Mouse (Mus musculus) lung, adult 2 months (tissue): Measurements from ENCODE around the gene Olfr462. TPM values are rescaled to one million over a fixed set of nuclear protein-coding genes. Genes with fewer than 3 reads are reported as not detected.

ENCODE experiments used
- DNase-seq: peaks from one replicate; pipeline ENCODE4 v3.0.0; 2022
- H3K4me1 ChIP-seq: fragments of 200-500 bp; 2 replicates; pipeline ENCODE4 v1.6.1; 2011; ENCODE audit warnings: low read length; ENCODE audit not compliant: control insufficient read depth, insufficient read depth
- H3K4me3 ChIP-seq: fragments of 200-500 bp; replicated peaks from 2 replicates; pipeline ENCODE3; 2011; ENCODE audit warnings: low read depth, mild to moderate bottlenecking, control low read depth, low read length; ENCODE audit errors: extremely low read depth
- CTCF ChIP-seq: fragments of 200-500 bp; IDR thresholded peaks from 2 replicates; pipeline ENCODE4 v1.5.1; 2011; ENCODE audit warnings: mild to moderate bottlenecking, low read length, control low read depth; ENCODE audit not compliant: insufficient read depth
- POLR2A ChIP-seq: fragments of 200-500 bp; IDR thresholded peaks from 2 replicates; pipeline ENCODE4 v1.6.1; 2011; ENCODE audit warnings: low read depth, mild to moderate bottlenecking, control low read depth, low read length, borderline replicate concordance; ENCODE audit errors: extremely low read depth
- WGBS: fragments of 180-500 bp; shearing (Covaris S2); methylation state at CpG from one replicate; pipeline ENCODE4 v1.1.7; 2018; 5-methylcytosine and 5-hydroxymethylcytosine counted together
- polyA plus RNA-seq: library from polyadenylated mRNA; depleted of rRNA; stranded (reverse); fragments of >200 nt; gene quantifications from 2 replicates; pipeline ENCODE4 v1.2.3, GENCODE M21; 2012; rRNA removed

Gene Olfr462
- not detected in 2 replicates for polyA plus RNA-seq

DNA sequence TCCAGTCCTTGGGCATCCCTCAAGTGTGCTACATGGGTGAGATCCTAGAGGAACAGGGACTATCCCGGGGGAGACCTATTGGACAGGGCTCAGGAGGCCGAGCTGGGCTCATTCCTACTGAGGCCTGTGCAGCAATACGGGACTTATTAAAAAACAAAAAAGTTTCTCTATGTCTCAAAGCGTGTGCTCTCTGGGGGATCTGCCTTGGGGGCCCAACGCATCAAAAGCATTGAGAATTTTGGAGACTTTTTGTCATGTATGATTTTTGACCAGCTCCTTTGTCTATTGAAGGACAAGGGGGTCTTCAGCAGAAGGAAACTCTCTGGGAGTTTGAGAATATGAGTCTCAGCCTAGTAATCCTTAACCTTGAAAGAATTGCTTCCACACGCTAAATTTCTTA, at the start of gene Olfr462:
Olfr462 (minus strand) TSS at position 101 of the 400 bp plus-strand sequence.
- no peak within 1 kb of the TSS for H3K4me3 ChIP-seq
- TF ChIP-seq CTCF = no peak
- no peak for TF ChIP-seq POLR2A
- WGBS = 91% methylated on average over 6 of the region's 6 CpGs
- no peak for DNase-seq
- no peaks in the 10 kb centered on the region for H3K4me1 ChIP-seq

DNA sequence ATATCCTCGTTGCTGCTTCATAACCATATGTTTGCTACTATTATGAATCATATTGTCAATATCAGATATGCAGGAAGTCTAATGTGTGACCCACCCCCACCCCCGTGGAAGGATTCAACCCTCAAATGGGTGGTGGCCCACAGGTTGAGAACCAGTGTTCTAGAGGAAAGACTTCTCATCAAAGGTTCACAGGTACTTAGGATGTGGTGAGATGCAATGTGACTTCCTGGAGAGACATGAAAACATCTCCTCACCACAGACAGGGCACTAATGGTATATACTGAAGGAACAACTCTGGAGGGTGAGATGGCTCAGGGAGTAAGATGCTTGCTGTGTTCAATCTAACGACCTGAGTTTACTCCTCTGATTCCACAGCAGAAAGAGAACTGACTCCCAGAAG, 43.4 kb upstream of the Olfr462 start:
- TF ChIP-seq CTCF (no peak), POLR2A (no peak)
- Histone ChIP-seq H3K4me1 (no peaks in the 10 kb centered on the region), H3K4me3 (no peak overlapping the region)
- 66% methylated on average over 3 of the region's 3 CpGs for WGBS
- DNase-seq = no peak

DNA sequence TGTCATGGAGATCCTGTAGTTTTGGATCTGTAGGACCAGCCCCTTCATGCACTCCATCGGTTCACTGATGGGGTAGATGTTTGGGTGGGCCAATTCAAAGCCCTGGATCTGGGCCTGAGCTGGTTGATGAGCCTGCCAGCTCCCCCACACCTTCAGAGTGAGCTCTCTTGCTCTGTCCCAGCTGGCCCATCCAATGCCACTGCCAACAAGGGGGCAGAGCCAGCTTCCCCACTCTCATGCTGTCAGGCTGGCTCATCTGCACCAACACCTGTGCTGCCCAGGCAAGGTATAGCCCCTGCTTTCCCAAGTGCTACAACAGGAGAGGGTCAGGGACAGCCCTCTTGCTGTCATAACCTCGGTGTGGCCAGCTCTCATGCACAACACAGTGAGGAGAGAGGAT, 41.7 kb upstream of the Olfr462 start:
- DNase-seq = no peak
- TF ChIP-seq CTCF (no peak), POLR2A (no peak)
- no peak overlapping the region for H3K4me3 ChIP-seq
- WGBS = 63% methylated on average over 2 of the region's 2 CpGs
- H3K4me1 ChIP-seq = no peaks in the 10 kb centered on the region

GRCm38 (mm10) chr11:87930348-87930747, 38.3 kb upstream of the Olfr462 start:
- no peak for DNase-seq
- Histone ChIP-seq H3K4me1 (no peaks in the 10 kb centered on the region), H3K4me3 (no peak overlapping the region)
- TF ChIP-seq POLR2A (no peak), CTCF (no peak)
- 81% methylated on average over 2 of the region's 2 CpGs for WGBS

DNA sequence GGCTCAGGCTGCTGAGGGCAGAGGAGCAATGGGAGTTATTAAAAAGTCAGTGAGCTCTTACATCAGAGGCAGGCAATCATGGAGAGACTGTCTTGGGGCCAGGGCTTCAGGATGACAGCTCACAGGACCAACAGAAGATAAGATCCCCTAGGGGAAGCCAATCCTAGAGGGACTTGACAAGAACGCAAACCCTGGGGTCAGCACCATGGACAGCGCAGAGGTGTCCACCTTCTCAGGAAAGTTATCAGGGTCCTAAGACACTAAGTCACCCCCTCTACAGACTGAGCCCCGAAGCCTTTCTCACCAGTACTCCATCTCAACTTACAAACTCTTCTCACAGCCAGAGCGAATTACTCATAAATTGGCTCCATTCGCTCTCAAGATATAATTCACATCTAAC, 28.9 kb upstream of the Olfr462 start, which contains the start of gene Olfr464:
Olfr464 (minus strand) TSS at position 2 of the 400 bp plus-strand sequence.
- Histone ChIP-seq H3K4me3 (no peak within 1 kb of the TSS), H3K4me1 (no peaks in the 10 kb centered on the region)
- TF ChIP-seq CTCF (no peak), POLR2A (no peak)
- 28% methylated on average over 5 of the region's 5 CpGs for WGBS
- DNase-seq = no peak

DNA sequence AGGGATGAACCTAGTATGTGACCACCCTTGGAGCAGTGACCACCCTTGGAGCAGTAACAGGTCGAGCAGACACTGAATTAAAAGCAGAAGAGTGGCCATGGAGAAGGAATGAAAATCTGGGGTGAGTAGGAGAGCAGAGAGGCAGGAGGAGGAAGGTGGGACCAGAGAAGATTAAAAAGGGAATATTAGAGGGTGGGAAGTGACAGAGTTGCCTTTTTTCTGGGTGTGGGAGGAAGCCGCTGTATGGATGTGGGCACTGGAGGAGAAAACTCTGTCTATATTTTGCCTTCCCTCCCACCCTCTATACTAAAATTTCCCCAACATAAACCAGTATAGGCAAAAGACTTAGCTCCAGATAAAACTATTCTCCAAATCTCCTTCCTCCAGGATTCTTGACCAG, 28.2 kb upstream of the Olfr462 start:
- DNase-seq = no peak
- 59% methylated on average over 2 of the region's 2 CpGs for WGBS
- no peak overlapping the region for H3K4me3 ChIP-seq
- TF ChIP-seq POLR2A (no peak), CTCF (no peak)
- H3K4me1 ChIP-seq = no peaks in the 10 kb centered on the region

GRCm38 (mm10) chr11:87916005-87916404, 23.9 kb upstream of the Olfr462 start:
- no peak for DNase-seq
- no peak for TF ChIP-seq CTCF
- WGBS = 73% methylated on average over 1 of the region's 1 CpGs
- Histone ChIP-seq H3K4me3 (no peak overlapping the region), H3K4me1 (no peaks in the 10 kb centered on the region)

DNA sequence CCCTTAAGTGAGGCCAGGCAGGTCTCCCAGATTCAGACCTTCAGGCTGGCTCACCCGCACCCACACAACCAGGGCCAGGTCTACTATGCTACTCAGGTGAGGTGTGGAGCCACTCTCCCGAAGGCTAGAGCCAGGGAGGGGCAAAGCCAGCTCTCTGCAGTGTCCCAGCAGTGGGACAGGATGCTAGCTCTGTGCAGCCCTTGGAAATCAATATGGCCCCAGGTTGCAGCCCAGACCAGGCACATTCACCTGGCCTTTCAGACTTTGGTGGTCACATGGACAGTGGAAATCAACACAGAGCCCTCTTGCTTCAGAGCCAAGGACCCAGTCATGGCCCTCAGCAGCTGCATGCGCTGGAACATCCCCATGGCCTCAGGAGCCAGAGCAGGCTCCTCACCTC, 12.3 kb upstream of the Olfr462 start:
- TF ChIP-seq POLR2A (no peak), CTCF (no peak)
- no peak for DNase-seq
- WGBS = 65% methylated on average over 3 of the region's 3 CpGs
- no peak overlapping the region for H3K4me3 ChIP-seq
- no peaks in the 10 kb centered on the region for H3K4me1 ChIP-seq

- Histone ChIP-seq H3K4me3 (no peak within 1 kb of the TSS), H3K4me1 (no peaks in the 10 kb centered on the region)
- DNase-seq = no peak
- no peak for TF ChIP-seq POLR2A
- TF ChIP-seq CTCF = no peak
These were observed 5.2 kb upstream of the Olfr462 start, which contains the start of gene Olfr463 for GRCm38 (mm10) chr11:87897287-87897686. TSS of gene Olfr463 (minus strand) at chr11:87897387.

DNA sequence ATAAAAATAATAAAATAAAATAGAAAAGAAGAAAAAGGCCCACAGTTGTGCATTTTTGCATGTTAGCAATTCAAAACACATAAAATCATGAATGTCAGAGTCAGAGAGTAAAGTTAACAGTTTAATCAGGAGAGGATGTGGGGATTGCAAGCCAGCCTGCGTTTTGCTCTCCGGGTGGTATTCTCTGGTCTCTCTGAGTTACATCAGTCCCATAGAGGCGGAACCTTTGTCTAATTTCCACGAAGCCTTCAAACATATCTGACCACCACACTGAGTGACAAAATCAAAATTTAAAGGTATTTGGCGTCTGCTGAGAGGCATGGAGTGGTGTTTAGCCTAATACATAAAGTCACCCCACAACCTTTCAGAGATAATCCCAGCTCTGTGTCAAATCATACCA, 7.2 kb downstream of the Olfr462 start:
- 72% methylated on average over 5 of the region's 5 CpGs for WGBS
- no peak for DNase-seq
- TF ChIP-seq CTCF (no peak), POLR2A (no peak)
- no peak overlapping the region for H3K4me3 ChIP-seq
- H3K4me1 ChIP-seq = no peaks in the 10 kb centered on the region

- no peak for TF ChIP-seq POLR2A
- TF ChIP-seq CTCF = no peak
- no peaks in the 10 kb centered on the region for H3K4me1 ChIP-seq
- 38% methylated on average over 5 of the region's 5 CpGs for WGBS
- no peak overlapping the region for H3K4me3 ChIP-seq
- DNase-seq = no peak
These were observed 8.6 kb downstream of the Olfr462 start for GRCm38 (mm10) chr11:87883493-87883892.

DNA sequence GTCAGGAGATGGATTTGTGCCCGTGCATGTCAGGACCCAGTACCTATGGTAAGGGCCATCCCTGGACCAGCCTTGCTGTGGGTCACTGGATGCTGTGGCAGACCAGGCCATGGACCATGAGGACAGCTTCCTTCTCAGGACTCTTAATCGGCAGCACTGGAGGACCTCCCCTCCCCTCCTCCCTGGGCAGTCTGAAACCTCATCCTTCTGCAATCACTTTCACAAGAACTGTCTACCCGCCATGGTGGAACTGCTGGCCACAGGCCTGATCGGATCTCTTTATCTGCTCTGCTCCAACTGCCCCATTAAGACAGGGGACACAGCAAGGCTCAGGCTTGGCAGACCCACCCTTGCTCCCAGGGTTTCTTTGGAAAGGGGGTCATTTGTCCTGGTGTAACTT, 10.4 kb downstream of the Olfr462 start:
- WGBS = 55% methylated on average over 4 of the region's 4 CpGs
- no peaks in the 10 kb centered on the region for H3K4me1 ChIP-seq
- TF ChIP-seq CTCF (no peak), POLR2A (no peak)
- no peak for DNase-seq
- no peak overlapping the region for H3K4me3 ChIP-seq
